Mouse (Mus musculus): ENCODE results near the gene Map4. TPM values are rescaled to one million over a fixed set of nuclear protein-coding genes. Genes with fewer than 3 reads are reported as not detected.
A peak's percentile ranks its signal among the peaks of the same experiment; 100 is the strongest.
"Not testable (repeated sequence)": the region's sequence is repeated elsewhere in the genome, so short reads cannot be mapped to it uniquely, and the experiment has no call there.

Gene Map4
- polyA plus RNA-seq, 1 experiment from 2014 or later = 69.3 TPM

- no peak overlapping the region for H3K4me3 ChIP-seq
- 95% methylated on average over 4 of the region's 4 CpGs for WGBS
- H3K9me3 ChIP-seq (replicated peaks) = no peaks in the 10 kb centered on the region
- 0 out of 2 replicates have a peak, but pooled peaks cover 5% of the 10 kb centered on the region for H3K36me3 ChIP-seq
- DNase-seq (ENCODE audit: low spot score) = no peak
- H3K27ac ChIP-seq (replicated peaks) = no peak overlapping the region
- H3K4me1 ChIP-seq = no peaks in the 10 kb centered on the region
- no peaks in the 10 kb centered on the region for H3K27me3 ChIP-seq (ENCODE audit: low read depth, poor library complexity, severe bottlenecking)
Measured at GRCm38 (mm10) chr9:109969792-109970336, 38.6 kb downstream of the Map4 start.

GRCm38 (mm10) chr9:109971711-109972110 lies 40.5 kb downstream of the Map4 start:
- H3K4me1 ChIP-seq; H3K27me3 ChIP-seq (ENCODE audit: low read depth, poor library complexity, severe bottlenecking); H3K9me3 ChIP-seq (replicated peaks); DNase-seq (ENCODE audit: low spot score); H3K27ac ChIP-seq (replicated peaks); H3K4me3 ChIP-seq; H3K36me3 ChIP-seq: not testable (repeated sequence)
- WGBS = 93% methylated on average over 5 of the region's 5 CpGs

- not testable (repeated sequence) for H3K27ac ChIP-seq (replicated peaks); DNase-seq (ENCODE audit: low spot score); H3K4me3 ChIP-seq; H3K4me1 ChIP-seq; H3K9me3 ChIP-seq (replicated peaks); H3K27me3 ChIP-seq (ENCODE audit: low read depth, poor library complexity, severe bottlenecking)
- WGBS = 96% methylated on average over 4 of the region's 4 CpGs
- H3K36me3 ChIP-seq = peaks cover 32% of the 10 kb centered on the region
Measured at GRCm38 (mm10) chr9:109980223-109980622, 49.0 kb downstream of the Map4 start.

- DNase-seq (ENCODE audit: low spot score) = peak; percentile 61
- H3K4me1 ChIP-seq = no peaks in the 10 kb centered on the region
- peaks cover 20% of the 10 kb centered on the region for H3K36me3 ChIP-seq
- H3K4me3 ChIP-seq = no peak overlapping the region
- H3K27ac ChIP-seq (replicated peaks) = no peak overlapping the region
- WGBS = 29% methylated on average over 4 of the region's 4 CpGs
- H3K27me3 ChIP-seq (ENCODE audit: low read depth, poor library complexity, severe bottlenecking) = no peaks in the 10 kb centered on the region
- no peaks in the 10 kb centered on the region for H3K9me3 ChIP-seq (replicated peaks)
Measured at GRCm38 (mm10) chr9:109985416-109985815, 54.2 kb downstream of the Map4 start.

- Histone ChIP-seq H3K4me1 (no peaks in the 10 kb centered on the region), H3K27me3 (ENCODE audit: low read depth, poor library complexity, severe bottlenecking) (no peaks in the 10 kb centered on the region), H3K9me3 (replicated peaks) (no peaks in the 10 kb centered on the region), H3K36me3 (no peaks in the 10 kb centered on the region), H3K27ac (replicated peaks) (no peak overlapping the region), H3K4me3 (no peak overlapping the region)
- WGBS = 96% methylated on average over 1 of the region's 1 CpGs
- DNase-seq (ENCODE audit: low spot score) = no peak
Measured at GRCm38 (mm10) chr9:109989084-109989483, 57.8 kb downstream of the Map4 start.

- DNase-seq (ENCODE audit: low spot score) = no peak
- no peaks in the 10 kb centered on the region for H3K9me3 ChIP-seq (replicated peaks)
- no peak overlapping the region for H3K4me3 ChIP-seq
- H3K36me3 ChIP-seq = 0 out of 2 replicates have a peak, but pooled peaks cover 3% of the 10 kb centered on the region
- no peaks in the 10 kb centered on the region for H3K4me1 ChIP-seq
- no peak overlapping the region for H3K27ac ChIP-seq (replicated peaks)
- WGBS = 93% methylated on average over 4 of the region's 4 CpGs
- H3K27me3 ChIP-seq (ENCODE audit: low read depth, poor library complexity, severe bottlenecking) = no peaks in the 10 kb centered on the region
Measured at GRCm38 (mm10) chr9:109997441-109997840, 66.2 kb downstream of the Map4 start.

GRCm38 (mm10) chr9:110001946-110002345 lies 70.7 kb downstream of the Map4 start:
- DNase-seq (ENCODE audit: low spot score) = no peak
- Histone ChIP-seq H3K27ac (replicated peaks) (no peak overlapping the region), H3K4me3 (no peak overlapping the region), H3K27me3 (ENCODE audit: low read depth, poor library complexity, severe bottlenecking) (no peaks in the 10 kb centered on the region), H3K36me3 (0 out of 2 replicates have a peak, but pooled peaks cover 3% of the 10 kb centered on the region), H3K9me3 (replicated peaks) (no peaks in the 10 kb centered on the region), H3K4me1 (no peaks in the 10 kb centered on the region)
- 64% methylated on average over 1 of the region's 1 CpGs for WGBS

- Histone ChIP-seq H3K9me3 (replicated peaks) (no peaks in the 10 kb centered on the region), H3K4me1 (no peaks in the 10 kb centered on the region), H3K27ac (replicated peaks) (no peak overlapping the region), H3K36me3 (0 out of 2 replicates have a peak, but pooled peaks cover 3% of the 10 kb centered on the region), H3K4me3 (no peak overlapping the region), H3K27me3 (ENCODE audit: low read depth, poor library complexity, severe bottlenecking) (no peaks in the 10 kb centered on the region)
- no peak for DNase-seq (ENCODE audit: low spot score)
- 83% methylated on average over 3 of the region's 3 CpGs for WGBS
Measured at GRCm38 (mm10) chr9:110002413-110002812, 71.2 kb downstream of the Map4 start.

GRCm38 (mm10) chr9:110019224-110019623 lies 88.0 kb downstream of the Map4 start:
- DNase-seq (ENCODE audit: low spot score) = no peak
- Histone ChIP-seq H3K4me3 (no peak overlapping the region), H3K27ac (replicated peaks) (no peak overlapping the region), H3K9me3 (replicated peaks) (no peaks in the 10 kb centered on the region), H3K4me1 (no peaks in the 10 kb centered on the region), H3K36me3 (no peaks in the 10 kb centered on the region), H3K27me3 (ENCODE audit: low read depth, poor library complexity, severe bottlenecking) (no peaks in the 10 kb centered on the region)
- 83% methylated on average over 7 of the region's 7 CpGs for WGBS

GRCm38 (mm10) chr9:110020405-110020804 lies 89.1 kb downstream of the Map4 start:
- Histone ChIP-seq H3K9me3 (replicated peaks) (no peaks in the 10 kb centered on the region), H3K4me1 (no peaks in the 10 kb centered on the region), H3K36me3 (no peaks in the 10 kb centered on the region), H3K27me3 (ENCODE audit: low read depth, poor library complexity, severe bottlenecking) (no peaks in the 10 kb centered on the region), H3K27ac (replicated peaks) (no peak overlapping the region), H3K4me3 (no peak overlapping the region)
- no peak for DNase-seq (ENCODE audit: low spot score)
- WGBS = 68% methylated on average over 5 of the region's 5 CpGs

GRCm38 (mm10) chr9:110021463-110021862 lies 90.2 kb downstream of the Map4 start:
- Histone ChIP-seq H3K27me3 (ENCODE audit: low read depth, poor library complexity, severe bottlenecking) (no peaks in the 10 kb centered on the region), H3K9me3 (replicated peaks) (no peaks in the 10 kb centered on the region), H3K4me1 (no peaks in the 10 kb centered on the region), H3K4me3 (no peak overlapping the region), H3K36me3 (peaks cover 3% of the 10 kb centered on the region; the same call in 1 of the 2 replicates), H3K27ac (replicated peaks) (no peak overlapping the region)
- WGBS = 100% methylated on average over 1 of the region's 1 CpGs
- DNase-seq (ENCODE audit: low spot score) = no peak

GRCm38 (mm10) chr9:110022151-110022550 lies 90.9 kb downstream of the Map4 start:
- no peaks in the 10 kb centered on the region for H3K4me1 ChIP-seq
- 97% methylated on average over 2 of the region's 2 CpGs for WGBS
- no peak overlapping the region for H3K27ac ChIP-seq (replicated peaks)
- H3K9me3 ChIP-seq (replicated peaks) = no peaks in the 10 kb centered on the region
- peaks cover 3% of the 10 kb centered on the region; the same call in 1 of the 2 replicates for H3K36me3 ChIP-seq
- no peaks in the 10 kb centered on the region for H3K27me3 ChIP-seq (ENCODE audit: low read depth, poor library complexity, severe bottlenecking)
- no peak for DNase-seq (ENCODE audit: low spot score)
- H3K4me3 ChIP-seq = no peak overlapping the region

- WGBS = 89% methylated on average over 4 of the region's 4 CpGs
- H3K4me3 ChIP-seq = no peak overlapping the region
- H3K4me1 ChIP-seq = no peaks in the 10 kb centered on the region
- H3K27ac ChIP-seq (replicated peaks) = no peak overlapping the region
- no peaks in the 10 kb centered on the region for H3K27me3 ChIP-seq (ENCODE audit: low read depth, poor library complexity, severe bottlenecking)
- H3K9me3 ChIP-seq (replicated peaks) = no peaks in the 10 kb centered on the region
- DNase-seq (ENCODE audit: low spot score) = no peak
- peaks cover 62% of the 10 kb centered on the region for H3K36me3 ChIP-seq
Measured at GRCm38 (mm10) chr9:110035091-110035490, 103.8 kb downstream of the Map4 start.

- no peak for DNase-seq (ENCODE audit: low spot score)
- Histone ChIP-seq H3K27ac (replicated peaks) (no peak overlapping the region; the same call in 1 of the 2 replicates), H3K4me1 (no peaks in the 10 kb centered on the region), H3K9me3 (replicated peaks) (no peaks in the 10 kb centered on the region), H3K4me3 (no peak overlapping the region), H3K36me3 (peaks cover 62% of the 10 kb centered on the region), H3K27me3 (ENCODE audit: low read depth, poor library complexity, severe bottlenecking) (no peaks in the 10 kb centered on the region)
- 94% methylated on average over 8 of the region's 8 CpGs for WGBS
Measured at GRCm38 (mm10) chr9:110037895-110038294, 106.6 kb downstream of the Map4 start.
